Mouse (Mus musculus) heart, embryonic 16.5 days (tissue): ENCODE measurements at regions not wholly inside any gene's neighbourhood (a gene's known extent, or its start where the extent isn't known, plus 50 kb on each side); places are given as distances from the start of the nearest gene placed in this dataset.

ENCODE experiments used
- ATAC-seq: fragments of 200-750 bp; cut with Nextera tagmentation; replicated peaks from 2 replicates; pipeline ENCODE4 v1.8.0; 2017; ENCODE audit warnings: moderate number of reproducible peaks; ENCODE audit not compliant: insufficient read depth, low FRiP score; ENCODE audit errors: extremely low read depth
- H3K27ac ChIP-seq: fragments of 300-500 bp; sonication (generic); 2 replicates; pipeline ENCODE4 v1.5.1; 2014; ENCODE audit warnings: mild to moderate bottlenecking, low read length, control low read depth, moderate library complexity
- H3K27me3 ChIP-seq: fragments of 300-500 bp; sonication (generic); 2 replicates; pipeline ENCODE4 v1.6.1; 2014; ENCODE audit warnings: low read length, mixed read lengths; ENCODE audit not compliant: control insufficient read depth, insufficient read depth
- H3K36me3 ChIP-seq: fragments of 300-500 bp; sonication (generic); 2 replicates; pipeline ENCODE4 v1.6.1; 2014; ENCODE audit not compliant: control insufficient read depth, insufficient read depth
- H3K4me1 ChIP-seq: fragments of 300-500 bp; sonication (generic); 2 replicates; pipeline ENCODE4 v1.6.1; 2014; ENCODE audit warnings: low read length, mixed read lengths; ENCODE audit not compliant: control insufficient read depth, insufficient read depth
- H3K4me2 ChIP-seq: fragments of 300-500 bp; sonication (generic); 2 replicates; pipeline ENCODE4 v1.6.1; 2014; ENCODE audit warnings: low read depth, mild to moderate bottlenecking, control low read depth, low read length
- H3K4me3 ChIP-seq: fragments of 300-500 bp; sonication (generic); 2 replicates; pipeline ENCODE4 v1.5.1; 2014; ENCODE audit warnings: mild to moderate bottlenecking, control low read depth, low read length
- H3K9ac ChIP-seq: fragments of 300-500 bp; sonication (generic); 2 replicates; pipeline ENCODE4 v1.6.1; 2014; ENCODE audit warnings: low read length, control low read depth
- H3K9me3 ChIP-seq: fragments of 300-500 bp; sonication (generic); replicated peaks from 2 replicates; pipeline ENCODE4 v1.6.1; 2016; ENCODE audit warnings: low read length; ENCODE audit not compliant: control insufficient read depth
- WGBS: fragments of 180-500 bp; shearing (Covaris S2); extraction: QIAGEN DNeasy Blood & Tissue Kit; methylation state at CpG from one replicate; pipeline ENCODE4 v1.1.7; 2014; 5-methylcytosine and 5-hydroxymethylcytosine counted together

DNA sequence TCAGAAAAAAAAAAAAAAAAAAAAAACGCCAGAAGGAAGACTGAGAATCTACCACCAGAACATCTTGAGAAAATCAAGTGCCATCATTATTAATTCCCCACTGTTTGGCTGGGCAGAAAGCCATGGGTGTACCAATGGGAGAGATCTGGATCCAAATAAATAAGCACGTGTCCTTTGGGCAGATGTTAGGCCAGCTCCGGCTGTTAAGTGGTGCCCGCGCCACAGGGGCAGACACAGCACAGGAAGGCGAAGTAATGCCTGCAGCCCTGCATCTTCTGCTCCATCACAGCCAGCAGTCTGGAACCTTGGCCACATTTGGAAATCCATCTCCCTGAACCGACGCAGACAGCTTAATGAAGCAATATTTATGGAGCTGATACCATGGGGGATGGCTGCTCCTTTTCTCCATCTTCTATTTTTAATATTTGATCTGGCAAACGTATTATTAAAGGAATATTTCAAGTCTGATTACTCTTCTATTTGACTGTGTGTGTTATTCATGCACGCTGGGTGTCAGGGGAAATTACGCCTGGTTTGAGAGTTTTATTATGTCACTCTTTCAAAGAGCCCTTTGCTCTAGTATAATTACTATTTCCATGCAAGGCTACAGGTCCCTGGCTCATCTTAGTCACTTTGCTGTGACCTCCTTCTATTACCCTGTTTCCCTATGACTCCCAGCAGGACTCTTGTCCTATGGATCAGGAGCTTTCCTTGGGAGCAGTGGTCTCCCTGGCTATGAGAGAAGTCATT, 103.5 kb upstream of the Vstm2b start:
- WGBS = 73% methylated on average over 11 of the region's 11 CpGs
- Histone ChIP-seq H3K9me3 (no peaks in the 10 kb centered on the region), H3K4me3 (no peak overlapping the region), H3K9ac (no peak overlapping the region), H3K36me3 (no peaks in the 10 kb centered on the region), H3K4me2 (no peak overlapping the region), H3K27ac (no peak overlapping the region), H3K4me1 (no peaks in the 10 kb centered on the region), H3K27me3 (no peaks in the 10 kb centered on the region)
- ATAC-seq = no peak

DNA sequence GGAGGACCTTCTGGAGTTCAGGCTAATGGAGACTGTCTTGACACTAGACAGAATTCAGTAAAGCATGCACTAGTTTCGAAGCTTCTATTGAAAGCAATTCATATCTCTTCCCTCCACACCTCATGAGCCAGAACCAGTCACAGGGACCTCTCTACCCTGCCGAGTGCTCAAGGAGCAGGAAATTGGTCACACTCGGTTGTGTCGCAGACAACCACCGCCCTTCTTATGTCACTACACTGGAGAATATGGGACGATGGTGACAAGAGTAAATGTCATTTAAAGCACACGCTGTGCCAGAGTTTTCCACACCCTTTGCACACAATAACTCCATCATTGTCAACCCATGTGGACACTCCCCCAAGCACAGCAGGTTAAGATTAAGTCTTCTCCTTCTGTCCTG, 98.3 kb upstream of the Vstm2b start:
- Histone ChIP-seq H3K4me1 (no peaks in the 10 kb centered on the region), H3K27me3 (no peaks in the 10 kb centered on the region), H3K27ac (no peak overlapping the region), H3K4me3 (no peak overlapping the region), H3K4me2 (no peak overlapping the region), H3K36me3 (no peaks in the 10 kb centered on the region), H3K9ac (no peak overlapping the region), H3K9me3 (no peaks in the 10 kb centered on the region)
- 63% methylated on average over 7 of the region's 7 CpGs for WGBS
- ATAC-seq = no peak

DNA sequence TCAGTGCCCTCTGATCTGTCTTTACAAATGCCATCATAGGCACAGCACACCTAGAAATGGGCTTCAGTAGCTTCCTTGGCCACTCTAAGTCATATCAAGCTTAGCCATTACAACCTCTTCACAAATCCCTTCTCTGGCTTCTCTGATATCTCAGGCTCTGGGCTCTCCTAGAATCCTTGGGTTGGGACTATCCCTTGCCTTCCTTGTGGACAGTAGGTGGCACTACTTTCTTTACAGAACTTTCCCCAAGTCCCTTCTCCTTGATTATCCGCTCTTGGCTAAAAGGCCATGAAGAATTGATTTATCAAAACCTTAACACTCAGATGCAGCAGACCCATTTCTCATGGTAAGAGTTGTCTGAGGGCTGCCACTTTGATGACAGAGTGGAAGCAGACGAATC, 96.8 kb upstream of the Vstm2b start:
- Histone ChIP-seq H3K9ac (no peak overlapping the region), H3K9me3 (no peaks in the 10 kb centered on the region), H3K36me3 (no peaks in the 10 kb centered on the region), H3K4me3 (no peak overlapping the region), H3K4me2 (no peak overlapping the region), H3K27ac (no peak overlapping the region), H3K27me3 (no peaks in the 10 kb centered on the region), H3K4me1 (no peaks in the 10 kb centered on the region)
- no peak for ATAC-seq
- 44% methylated on average over 2 of the region's 2 CpGs for WGBS

DNA sequence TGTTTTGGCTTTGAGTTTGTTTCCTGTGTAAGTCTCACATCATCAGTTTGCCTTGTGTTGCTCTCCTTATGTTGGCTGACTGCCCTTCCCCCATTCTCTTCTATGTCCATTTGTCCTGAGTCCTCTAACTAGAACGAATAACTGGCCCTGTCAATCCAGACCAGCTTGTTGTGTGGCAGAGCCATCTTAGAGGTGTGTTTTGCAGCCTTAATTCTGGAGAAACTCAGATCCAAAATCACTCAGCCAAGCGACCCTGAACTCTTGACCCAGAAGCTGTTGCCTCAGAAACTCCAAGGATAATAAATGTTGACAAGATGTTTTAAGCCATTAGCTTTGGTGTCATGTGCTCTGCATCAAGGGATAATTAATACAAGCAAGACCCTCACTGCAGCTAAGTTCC, 92.9 kb upstream of the Vstm2b start:
- ATAC-seq = no peak
- 41% methylated on average over 2 of the region's 2 CpGs for WGBS
- Histone ChIP-seq H3K4me2 (no peak overlapping the region), H3K27me3 (no peaks in the 10 kb centered on the region), H3K36me3 (no peaks in the 10 kb centered on the region), H3K4me3 (no peak overlapping the region), H3K4me1 (no peaks in the 10 kb centered on the region), H3K9me3 (no peaks in the 10 kb centered on the region), H3K9ac (no peak overlapping the region), H3K27ac (no peak overlapping the region)

DNA sequence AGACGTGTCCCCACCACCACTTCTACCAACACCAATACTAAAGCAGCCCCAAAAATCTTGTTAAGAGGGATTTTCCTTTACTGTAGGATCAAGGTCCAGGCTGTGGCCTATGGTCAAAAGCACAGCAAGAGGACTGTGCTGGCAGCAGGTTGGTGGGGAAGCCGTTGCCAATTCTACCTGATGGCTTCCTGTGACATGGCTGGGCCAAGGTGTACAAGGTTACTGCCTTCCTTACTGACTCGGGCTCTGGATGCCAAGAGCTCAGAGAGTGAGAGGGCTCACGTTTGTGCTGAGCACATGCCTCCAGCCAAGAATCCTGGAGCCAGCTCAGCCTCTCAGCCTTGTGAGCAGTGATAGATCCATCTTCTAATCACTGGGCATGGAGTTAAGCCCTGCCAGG, 92.3 kb upstream of the Vstm2b start:
- 57% methylated on average over 4 of the region's 4 CpGs for WGBS
- H3K9ac ChIP-seq = no peak overlapping the region
- H3K36me3 ChIP-seq = no peaks in the 10 kb centered on the region
- no peaks in the 10 kb centered on the region for H3K4me1 ChIP-seq
- H3K27ac ChIP-seq = no peak overlapping the region
- H3K4me2 ChIP-seq = no peak overlapping the region
- H3K4me3 ChIP-seq = no peak overlapping the region
- H3K9me3 ChIP-seq = no peaks in the 10 kb centered on the region
- no peak for ATAC-seq
- no peaks in the 10 kb centered on the region for H3K27me3 ChIP-seq

DNA sequence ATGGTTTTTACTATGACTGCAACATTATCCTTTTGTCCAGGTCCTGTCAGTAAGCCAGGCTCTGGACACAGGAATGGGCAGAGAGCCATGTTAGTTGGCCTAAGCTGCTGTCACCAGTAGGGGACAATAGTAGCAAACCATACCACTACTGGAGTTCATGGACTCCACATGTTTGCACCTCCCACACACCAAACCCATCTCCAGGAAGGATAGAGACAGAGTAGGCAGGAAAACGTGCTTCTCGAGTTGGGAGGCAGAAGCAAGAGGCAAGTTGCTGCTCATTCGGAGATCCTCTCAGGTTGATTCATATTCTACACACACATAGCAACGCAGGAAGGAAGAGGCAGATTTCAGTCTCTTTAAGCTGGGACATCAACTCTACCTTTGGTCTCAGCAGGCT, 85.2 kb upstream of the Vstm2b start:
- H3K4me3 ChIP-seq = no peak overlapping the region
- no peaks in the 10 kb centered on the region for H3K27me3 ChIP-seq
- H3K4me2 ChIP-seq = no peak overlapping the region
- H3K27ac ChIP-seq = no peak overlapping the region
- H3K4me1 ChIP-seq = no peaks in the 10 kb centered on the region
- 72% methylated on average over 4 of the region's 4 CpGs for WGBS
- no peaks in the 10 kb centered on the region for H3K9me3 ChIP-seq
- no peaks in the 10 kb centered on the region for H3K36me3 ChIP-seq
- H3K9ac ChIP-seq = no peak overlapping the region
- ATAC-seq = no peak

DNA sequence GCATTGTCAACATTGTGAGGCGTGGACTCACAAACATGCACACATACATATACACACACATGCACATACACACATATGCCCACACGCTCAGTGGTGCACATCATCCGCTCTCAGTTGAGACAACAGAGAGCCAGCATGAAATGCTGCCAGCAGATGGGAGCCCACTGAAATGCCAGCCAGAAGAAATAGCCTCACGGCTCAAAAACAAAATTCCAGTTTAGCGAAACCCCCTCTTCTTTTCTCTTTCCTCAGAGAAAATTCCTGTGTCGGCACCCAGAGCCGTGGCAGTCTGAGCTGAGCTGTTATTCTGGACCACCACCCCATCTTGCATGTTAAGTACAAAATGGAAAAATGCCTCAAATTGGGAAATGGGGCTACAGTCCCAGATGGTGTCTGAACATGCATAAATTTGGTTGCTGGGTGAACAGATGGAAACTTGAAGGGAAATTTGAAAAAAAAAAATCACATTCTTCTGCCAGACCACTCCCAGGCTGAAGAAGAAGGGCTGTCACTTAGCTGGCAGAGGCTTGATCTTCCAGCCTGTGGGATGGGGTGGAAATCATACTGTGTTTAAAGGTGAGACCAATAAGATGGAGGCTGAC, 72.9 kb upstream of the Vstm2b start:
- no peak overlapping the region for H3K4me3 ChIP-seq
- H3K27me3 ChIP-seq = no peaks in the 10 kb centered on the region
- H3K9me3 ChIP-seq = no peaks in the 10 kb centered on the region
- no peaks in the 10 kb centered on the region for H3K4me1 ChIP-seq
- ATAC-seq = no peak
- no peak overlapping the region for H3K4me2 ChIP-seq
- H3K36me3 ChIP-seq = no peaks in the 10 kb centered on the region
- H3K9ac ChIP-seq = no peak overlapping the region
- 73% methylated on average over 7 of the region's 7 CpGs for WGBS
- no peak overlapping the region for H3K27ac ChIP-seq

DNA sequence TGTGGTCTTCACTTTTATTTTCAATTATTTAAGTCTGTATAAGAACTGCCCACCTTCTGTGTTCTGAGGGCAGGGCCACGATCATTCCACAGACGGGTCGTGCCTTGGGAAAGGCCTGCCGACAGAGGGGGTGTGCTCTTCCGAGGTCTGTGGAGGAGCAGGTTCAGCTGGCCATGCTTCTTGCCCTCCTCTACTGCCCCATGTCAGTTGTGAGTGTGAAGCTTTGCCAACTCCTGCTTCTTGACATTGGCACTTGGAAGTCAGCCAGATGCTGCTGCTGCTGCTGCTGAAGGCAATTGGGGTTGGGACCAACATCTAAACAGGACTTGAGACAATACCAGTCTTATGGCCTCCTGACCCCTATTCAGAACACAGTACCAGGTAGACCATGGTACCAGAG, 68.6 kb upstream of the Vstm2b start:
- no peaks in the 10 kb centered on the region for H3K36me3 ChIP-seq
- no peaks in the 10 kb centered on the region for H3K9me3 ChIP-seq
- no peaks in the 10 kb centered on the region for H3K4me1 ChIP-seq
- H3K4me2 ChIP-seq = no peak overlapping the region
- ATAC-seq = no peak
- no peak overlapping the region for H3K27ac ChIP-seq
- 86% methylated on average over 5 of the region's 5 CpGs for WGBS
- H3K4me3 ChIP-seq = no peak overlapping the region
- no peak overlapping the region for H3K9ac ChIP-seq
- no peaks in the 10 kb centered on the region for H3K27me3 ChIP-seq

DNA sequence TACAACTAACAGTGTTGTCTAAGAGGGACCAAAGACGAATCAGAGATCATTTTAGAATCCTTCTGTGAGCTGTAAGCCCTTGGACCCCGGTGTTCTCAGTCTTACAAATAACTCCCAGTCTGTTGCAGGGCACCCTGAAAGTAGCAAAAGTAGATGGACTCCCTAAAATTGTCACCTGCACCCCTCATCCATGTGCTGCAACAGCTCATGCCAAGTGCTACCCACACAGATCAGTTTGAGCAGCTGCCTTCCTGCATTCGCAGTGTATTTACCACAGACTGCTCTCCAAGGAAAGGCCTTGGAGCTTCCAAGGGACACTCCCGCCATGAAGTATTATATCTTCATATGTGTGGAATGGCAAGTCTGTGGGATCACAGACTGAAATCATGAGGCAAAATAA, 66.5 kb upstream of the Vstm2b start:
- Histone ChIP-seq H3K9ac (no peak overlapping the region), H3K27ac (no peak overlapping the region), H3K27me3 (no peaks in the 10 kb centered on the region), H3K9me3 (no peaks in the 10 kb centered on the region), H3K36me3 (no peaks in the 10 kb centered on the region), H3K4me3 (no peak overlapping the region), H3K4me1 (no peaks in the 10 kb centered on the region), H3K4me2 (no peak overlapping the region)
- 83% methylated on average over 4 of the region's 4 CpGs for WGBS
- ATAC-seq = no peak
